Mouse (Mus musculus) forebrain, embryonic 12.5 days (tissue): ENCODE data around the gene Gm38392. TPM values are rescaled to one million over a fixed set of nuclear protein-coding genes. Genes with fewer than 3 reads are reported as not detected.

ENCODE experiments used
- ATAC-seq: fragments of 200-750 bp; cut with Nextera tagmentation; 2 replicates; pipeline ENCODE4 v1.8.0; 2017; ENCODE audit warnings: moderate TSS enrichment; ENCODE audit not compliant: low FRiP score
- H3K27ac ChIP-seq: fragments of 300-500 bp; sonication (generic); 2 replicates; pipeline ENCODE4 v1.5.1; 2016; ENCODE audit warnings: mild to moderate bottlenecking
- H3K27me3 ChIP-seq: fragments of 300-500 bp; sonication (generic); 2 replicates; pipeline ENCODE4 v1.6.1; 2016; ENCODE audit warnings: mild to moderate bottlenecking
- H3K36me3 ChIP-seq: fragments of 300-500 bp; sonication (generic); replicated peaks from 2 replicates; pipeline ENCODE4 v1.6.1; 2016; ENCODE audit warnings: mild to moderate bottlenecking
- H3K4me1 ChIP-seq: fragments of 300-500 bp; sonication (generic); 2 replicates; pipeline ENCODE4 v1.6.1; 2016
- H3K4me2 ChIP-seq: fragments of 300-500 bp; sonication (generic); 2 replicates; pipeline ENCODE4 v1.6.1; 2016; ENCODE audit warnings: mild to moderate bottlenecking, moderate library complexity
- H3K4me3 ChIP-seq: fragments of 300-500 bp; sonication (generic); replicated peaks from 2 replicates; pipeline ENCODE4 v1.5.1; 2016; ENCODE audit warnings: mild to moderate bottlenecking
- H3K9ac ChIP-seq: fragments of 300-500 bp; sonication (generic); 2 replicates; pipeline ENCODE4 v1.6.1; 2016; ENCODE audit warnings: mild to moderate bottlenecking
- H3K9me3 ChIP-seq: fragments of 300-500 bp; sonication (generic); 2 replicates; pipeline ENCODE4 v1.6.1; 2016
- WGBS: fragments of 180-500 bp; shearing (Covaris S2); methylation state at CpG from one replicate; pipeline ENCODE4 v1.1.7; 2016; 5-methylcytosine and 5-hydroxymethylcytosine counted together
- polyA plus RNA-seq: library from polyadenylated mRNA; unstranded; fragments of >200 nt; fragmentation: Nextera tagmentation; extraction: Ambion mirVana; gene quantifications from 2 replicates; pipeline ENCODE4 v1.2.1, GENCODE M21; 2016

Gm38392 gene
- polyA plus RNA-seq, 1 experiment from 2014 or later, result not detected

GRCm38 (mm10) chr3:88217679-88218078 lies 69.3 kb downstream of the Gm38392 start:
- peak overlapping the region; percentile 88 for H3K4me2 ChIP-seq
- peaks cover 84% of the 10 kb centered on the region for H3K27me3 ChIP-seq
- H3K9me3 ChIP-seq, result no peaks in the 10 kb centered on the region
- peak overlapping the region; percentile 99 for H3K9ac ChIP-seq
- H3K4me1 ChIP-seq, result peaks cover 87% of the 10 kb centered on the region
- 38% methylated on average over 1 of the region's 2 CpGs for WGBS
- H3K4me3 ChIP-seq, result peak overlapping the region; percentile 83
- peak overlapping the region; percentile 99 for H3K27ac ChIP-seq
- ATAC-seq, result no peak
- H3K36me3 ChIP-seq, result peaks cover 55% of the 10 kb centered on the region

DNA sequence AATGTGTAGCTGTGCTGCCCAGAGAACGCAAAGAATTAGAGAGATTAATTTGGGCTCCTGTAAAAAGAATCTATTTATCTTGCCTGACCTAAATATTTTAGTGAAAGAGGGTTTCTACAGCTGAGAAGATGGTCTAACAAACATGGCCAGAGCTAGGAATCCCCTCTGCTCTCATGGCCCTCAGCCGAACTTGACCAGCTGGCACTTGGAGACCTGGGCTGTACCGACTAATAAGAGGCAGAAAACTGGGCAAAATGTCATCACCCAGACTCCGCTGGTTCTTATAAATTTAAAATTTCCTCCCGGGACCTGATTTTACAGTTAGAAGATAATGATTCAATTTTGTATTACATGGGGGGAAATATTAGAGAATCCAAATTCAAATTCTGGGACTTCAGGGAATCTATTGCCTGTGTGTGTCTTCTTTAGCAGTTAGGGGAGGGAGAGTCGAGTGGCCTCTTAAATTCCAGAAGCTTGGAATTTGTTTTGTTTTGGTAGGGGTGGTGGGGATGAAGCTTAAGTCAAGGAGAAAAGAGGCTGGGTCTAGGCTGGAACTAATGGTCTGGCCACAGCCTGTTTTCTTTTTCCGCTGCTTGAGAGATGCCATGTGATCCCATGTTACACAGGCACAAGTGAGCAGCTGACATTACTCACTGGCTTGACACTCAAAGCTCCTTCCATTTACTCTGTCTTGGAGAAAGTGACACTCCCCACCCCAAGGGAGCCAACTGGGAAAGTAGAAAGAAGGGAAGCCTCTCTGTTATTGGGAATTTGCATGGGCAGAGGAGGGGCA lies 70.3 kb downstream of the Gm38392 start:
- Histone ChIP-seq H3K36me3 (peaks cover 53% of the 10 kb centered on the region), H3K9ac (peak overlapping the region; percentile 99), H3K4me1 (peaks cover 85% of the 10 kb centered on the region), H3K9me3 (no peaks in the 10 kb centered on the region), H3K4me2 (peak overlapping the region; percentile 88), H3K27me3 (peaks cover 89% of the 10 kb centered on the region), H3K27ac (peak overlapping the region; percentile 99), H3K4me3 (peak overlapping the region; percentile 83)
- no peak for ATAC-seq
- WGBS, result 8% methylated on average over 7 of the region's 7 CpGs

DNA sequence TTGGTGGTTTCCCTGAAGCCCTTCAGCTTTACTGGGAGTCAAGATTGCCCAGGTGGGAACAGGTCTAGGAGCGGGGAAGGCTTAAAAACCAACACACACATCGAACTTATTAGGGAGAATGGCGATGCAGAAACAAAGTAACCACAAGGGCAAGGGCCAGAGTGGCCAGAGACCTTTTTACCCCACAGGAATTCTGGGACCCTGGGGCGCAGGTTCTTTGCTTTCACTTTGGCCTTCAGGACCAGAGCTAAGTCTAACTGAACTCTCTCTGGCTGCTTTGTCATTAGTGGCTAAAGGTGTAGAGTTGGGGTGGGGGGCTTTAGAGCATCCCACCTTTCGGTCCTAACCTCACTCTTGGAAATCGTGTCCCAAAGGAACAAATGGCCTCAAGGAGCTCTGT lies 70.9 kb downstream of the Gm38392 start:
- H3K36me3 ChIP-seq, result peaks cover 52% of the 10 kb centered on the region
- H3K4me1 ChIP-seq, result peaks cover 85% of the 10 kb centered on the region
- H3K9ac ChIP-seq, result peak overlapping the region; percentile 99
- no peak for ATAC-seq
- H3K9me3 ChIP-seq, result no peaks in the 10 kb centered on the region
- H3K27ac ChIP-seq, result peak overlapping the region; percentile 99
- H3K4me2 ChIP-seq, result peak overlapping the region; percentile 88
- peak overlapping the region; percentile 83 for H3K4me3 ChIP-seq
- 8% methylated on average over 6 of the region's 6 CpGs for WGBS
- peaks cover 88% of the 10 kb centered on the region for H3K27me3 ChIP-seq

GRCm38 (mm10) chr3:88215553-88216004 lies 71.4 kb downstream of the Gm38392 start:
- Histone ChIP-seq H3K36me3 (peaks cover 49% of the 10 kb centered on the region), H3K9me3 (no peaks in the 10 kb centered on the region), H3K4me3 (peak overlapping the region; percentile 83), H3K4me2 (peak overlapping the region; percentile 88), H3K9ac (peak overlapping the region; percentile 99), H3K4me1 (peaks cover 84% of the 10 kb centered on the region), H3K27ac (peak overlapping the region; percentile 99), H3K27me3 (peaks cover 88% of the 10 kb centered on the region)
- ATAC-seq, result no peak
- WGBS, result 2% methylated on average over 23 of the region's 23 CpGs

- H3K4me2 ChIP-seq, result peak overlapping the region; percentile 88
- H3K4me1 ChIP-seq, result peaks cover 84% of the 10 kb centered on the region
- H3K9me3 ChIP-seq, result no peaks in the 10 kb centered on the region
- peak overlapping the region; percentile 99 for H3K27ac ChIP-seq
- WGBS, result 3% methylated on average over 48 of the region's 48 CpGs
- peaks cover 48% of the 10 kb centered on the region for H3K36me3 ChIP-seq
- peak; percentile 17; the same call in 1 of the 2 replicates for ATAC-seq
- H3K4me3 ChIP-seq, result peak overlapping the region; percentile 83
- H3K27me3 ChIP-seq, result peaks cover 87% of the 10 kb centered on the region
- peak overlapping the region; percentile 99 for H3K9ac ChIP-seq
Measured at GRCm38 (mm10) chr3:88214971-88215552, 71.9 kb downstream of the Gm38392 start.

DNA sequence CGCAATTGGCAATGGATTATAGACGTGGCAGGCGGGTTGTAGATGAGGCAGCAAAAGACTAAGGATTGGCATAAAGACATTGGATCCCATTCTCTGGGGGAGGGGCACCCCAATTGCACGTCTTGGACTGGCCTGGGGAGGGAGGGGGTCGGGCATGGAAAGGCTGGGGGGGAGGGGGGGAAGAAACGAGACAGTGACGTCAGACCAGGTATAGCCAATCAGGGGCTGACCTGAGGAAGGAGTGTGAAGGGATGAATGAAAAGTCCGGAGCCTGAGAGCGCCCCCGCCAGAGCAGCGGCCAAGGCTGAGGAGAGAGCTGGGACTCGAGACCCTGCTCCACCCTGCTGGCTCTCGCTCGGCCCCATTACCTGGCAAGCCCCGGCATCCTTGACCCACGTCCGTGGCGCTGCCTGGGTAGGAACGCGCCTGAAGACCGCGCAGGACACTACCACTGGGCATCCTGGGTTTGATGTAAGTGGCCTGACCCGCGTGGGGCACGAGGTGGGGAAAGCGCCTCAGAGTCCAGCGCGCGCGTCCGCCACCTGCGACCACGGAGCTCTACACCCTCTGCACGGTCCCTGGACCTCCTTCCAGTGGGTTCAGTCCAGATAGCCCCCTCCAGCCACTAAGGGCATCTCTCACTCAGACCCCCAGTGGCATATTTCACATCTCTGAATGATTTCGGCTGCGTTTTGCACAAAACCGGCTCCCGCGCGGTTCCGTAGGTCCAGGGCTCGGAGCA lies 72.6 kb downstream of the Gm38392 start:
- H3K4me1 ChIP-seq, result peaks cover 84% of the 10 kb centered on the region
- WGBS, result 2% methylated on average over 41 of the region's 42 CpGs

DNA sequence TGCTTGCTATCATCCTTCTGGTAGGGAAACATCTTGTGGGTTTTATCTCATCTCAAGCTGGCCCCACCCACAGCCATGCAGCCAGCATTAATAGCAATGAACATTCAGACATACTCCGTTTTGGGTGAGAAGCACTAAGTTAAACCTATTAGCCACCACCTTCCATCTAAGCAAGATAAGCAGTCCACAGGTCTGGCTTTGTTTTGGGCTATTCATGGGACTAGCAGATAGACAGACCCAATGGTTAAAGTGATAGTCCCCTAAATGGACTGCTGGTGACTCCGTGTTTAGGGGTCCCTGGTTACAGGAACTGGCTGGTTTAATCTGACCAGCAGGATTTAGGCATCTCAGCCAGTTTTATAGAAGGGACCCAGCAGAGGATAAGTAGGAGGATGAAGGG lies 74.0 kb downstream of the Gm38392 start:
- Histone ChIP-seq H3K27ac (peak overlapping the region; percentile 99), H3K9me3 (no peaks in the 10 kb centered on the region), H3K4me2 (peak overlapping the region; percentile 88), H3K4me3 (peak overlapping the region; percentile 83), H3K9ac (peak overlapping the region; percentile 99), H3K36me3 (peaks cover 50% of the 10 kb centered on the region), H3K27me3 (peaks cover 87% of the 10 kb centered on the region), H3K4me1 (peaks cover 77% of the 10 kb centered on the region)
- ATAC-seq, result no peak
- WGBS, result 9% methylated on average over 2 of the region's 2 CpGs

More for the DNA sequence above, 72.6 kb downstream of the Gm38392 start:
- Histone ChIP-seq H3K4me3 (peak overlapping the region; percentile 83), H3K9ac (peak overlapping the region; percentile 99), H3K36me3 (peaks cover 55% of the 10 kb centered on the region), H3K4me2 (peak overlapping the region; percentile 88), H3K27me3 (peaks cover 87% of the 10 kb centered on the region), H3K27ac (peak overlapping the region; percentile 99), H3K9me3 (no peaks in the 10 kb centered on the region)
- peak; percentile 90 for ATAC-seq

DNA sequence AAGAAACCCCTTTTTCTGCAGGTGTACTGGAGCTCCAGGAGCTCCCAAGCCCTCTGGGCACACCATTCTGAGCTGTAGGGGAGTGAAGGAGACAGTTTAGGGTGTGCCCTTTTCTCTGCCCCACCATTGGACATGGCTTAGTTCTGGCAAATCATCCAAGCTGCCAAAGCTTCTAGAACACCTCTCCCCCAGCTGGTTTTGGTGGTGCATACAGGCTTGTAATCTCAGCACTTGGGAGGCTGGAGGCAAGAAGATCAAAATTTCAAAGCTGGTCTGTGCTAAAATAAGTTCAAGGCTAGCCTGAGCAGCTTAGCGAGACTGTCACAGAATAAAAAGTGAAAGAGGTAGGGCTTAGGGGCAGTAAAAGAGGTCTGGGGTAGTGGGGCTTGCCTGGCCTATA lies 74.7 kb downstream of the Gm38392 start:
- Histone ChIP-seq H3K4me2 (peak overlapping the region; percentile 88), H3K4me1 (peaks cover 76% of the 10 kb centered on the region), H3K27ac (peak overlapping the region; percentile 99), H3K27me3 (peaks cover 80% of the 10 kb centered on the region), H3K9ac (peak overlapping the region; percentile 99), H3K9me3 (no peaks in the 10 kb centered on the region), H3K36me3 (peaks cover 50% of the 10 kb centered on the region), H3K4me3 (peak overlapping the region; percentile 71)
- WGBS, result 3% methylated on average over 1 of the region's 1 CpGs
- ATAC-seq, result no peak

- Histone ChIP-seq H3K4me3 (peak overlapping the region; percentile 71), H3K36me3 (peaks cover 43% of the 10 kb centered on the region), H3K4me2 (peak overlapping the region; percentile 88), H3K9me3 (no peaks in the 10 kb centered on the region), H3K27me3 (peaks cover 78% of the 10 kb centered on the region), H3K9ac (peak overlapping the region; percentile 99), H3K27ac (peak overlapping the region; percentile 99), H3K4me1 (peaks cover 80% of the 10 kb centered on the region)
- 17% methylated on average over 2 of the region's 2 CpGs for WGBS
- no peak for ATAC-seq
Measured at GRCm38 (mm10) chr3:88210918-88211317, 76.1 kb downstream of the Gm38392 start.

DNA sequence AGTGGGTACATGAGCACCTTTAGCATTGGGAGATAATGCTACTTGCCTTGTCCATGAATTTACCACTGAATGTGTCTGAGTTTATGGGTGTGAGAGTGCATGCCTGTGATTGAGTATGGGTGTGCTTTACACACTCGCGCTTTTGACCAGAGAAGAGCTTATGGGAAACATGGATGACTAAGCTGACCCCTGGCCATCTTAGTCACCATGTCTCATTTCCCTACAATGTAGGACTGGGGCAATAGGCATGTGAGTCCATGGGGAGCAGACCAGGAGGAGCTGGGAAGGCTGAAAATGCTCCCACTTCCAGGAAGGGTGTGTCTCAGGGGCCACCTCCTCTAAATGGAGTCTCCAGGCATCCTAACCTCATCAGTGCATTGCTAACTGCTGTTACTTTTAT lies 76.9 kb downstream of the Gm38392 start:
- WGBS, result 11% methylated on average over 2 of the region's 2 CpGs
- H3K4me2 ChIP-seq, result peak overlapping the region; percentile 88
- peaks cover 81% of the 10 kb centered on the region for H3K4me1 ChIP-seq
- peak overlapping the region; percentile 71 for H3K4me3 ChIP-seq
- H3K27me3 ChIP-seq, result peaks cover 77% of the 10 kb centered on the region
- H3K27ac ChIP-seq, result peak overlapping the region; percentile 99
- no peaks in the 10 kb centered on the region for H3K9me3 ChIP-seq
- peak overlapping the region; percentile 99 for H3K9ac ChIP-seq
- peaks cover 36% of the 10 kb centered on the region for H3K36me3 ChIP-seq
- ATAC-seq, result no peak

DNA sequence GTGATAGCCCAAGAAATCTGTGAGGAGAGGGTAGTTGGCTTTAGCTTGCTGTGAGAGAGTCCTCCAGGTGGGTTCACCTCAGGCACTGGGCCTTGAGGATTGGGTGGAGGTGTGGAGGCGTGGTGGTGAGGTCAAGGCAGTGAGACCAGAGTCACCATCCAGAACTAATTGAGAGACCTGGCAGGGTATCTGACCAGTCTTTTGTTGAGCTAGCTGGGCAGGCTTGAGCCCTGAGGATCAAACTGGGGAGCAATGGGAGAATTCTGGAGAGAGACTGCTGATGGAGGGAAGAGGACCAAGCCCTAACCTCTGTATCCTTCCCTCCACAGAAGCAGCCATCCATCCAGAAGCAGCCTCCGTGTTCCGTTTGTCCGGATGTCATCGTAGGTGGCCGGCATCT lies 77.7 kb downstream of the Gm38392 start:
- Histone ChIP-seq H3K27me3 (peaks cover 70% of the 10 kb centered on the region), H3K4me1 (peaks cover 81% of the 10 kb centered on the region), H3K9me3 (no peaks in the 10 kb centered on the region), H3K4me3 (peak overlapping the region; percentile 71), H3K9ac (peak overlapping the region; percentile 99), H3K4me2 (peak overlapping the region; percentile 88), H3K36me3 (peaks cover 28% of the 10 kb centered on the region), H3K27ac (peak overlapping the region; percentile 99)
- WGBS, result 4% methylated on average over 6 of the region's 6 CpGs
- no peak for ATAC-seq

DNA sequence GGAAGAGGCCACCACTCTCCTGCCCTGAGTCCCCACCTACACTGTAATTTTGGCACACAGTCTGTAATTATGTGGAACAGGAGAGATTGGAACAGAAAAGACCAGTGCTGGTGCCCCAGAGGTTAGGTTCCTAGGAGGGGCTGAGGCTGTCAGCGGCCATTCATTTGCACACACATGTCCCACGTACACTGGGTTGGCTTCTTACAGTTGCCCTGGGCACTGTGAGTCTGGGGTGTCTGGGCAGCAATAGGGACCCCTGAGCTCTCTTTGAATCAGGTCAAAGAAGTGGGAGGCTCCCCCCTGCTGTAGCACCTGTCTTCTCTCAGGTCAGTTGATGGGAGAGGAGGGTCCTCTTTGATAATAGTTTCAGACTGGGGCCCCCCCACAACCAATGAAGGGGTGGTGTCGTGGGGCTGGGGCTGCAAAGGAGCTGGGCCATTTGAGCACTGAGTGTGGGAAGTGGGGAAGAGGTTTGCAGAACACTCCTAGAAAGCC lies 78.7 kb downstream of the Gm38392 start:
- WGBS, result 0% methylated on average over 3 of the region's 3 CpGs

More for the DNA sequence above, 78.7 kb downstream of the Gm38392 start:
- Histone ChIP-seq H3K4me1 (peaks cover 81% of the 10 kb centered on the region), H3K9me3 (no peaks in the 10 kb centered on the region), H3K9ac (peak overlapping the region; percentile 99), H3K27ac (peak overlapping the region; percentile 99), H3K36me3 (peaks cover 24% of the 10 kb centered on the region), H3K4me2 (peak overlapping the region; percentile 88), H3K4me3 (peak overlapping the region; percentile 71), H3K27me3 (peaks cover 68% of the 10 kb centered on the region)
- ATAC-seq, result no peak
